Mouse (Mus musculus) spleen, adult 2 months (tissue): ENCODE measurements around the gene Gpr137. TPM values are rescaled to one million over a fixed set of nuclear protein-coding genes. Genes with fewer than 3 reads are reported as not detected.

ENCODE experiments used
- DNase-seq, 2 experiments: peaks; one replicate each; pipeline versions ENCODE4 v3.0.0 to v3.0.0-alpha.2; 2012 to 2021; ENCODE audit warnings: low spot score in 2 of 2, low read depth in 1 of 2
- H3K27ac ChIP-seq: fragments of 200-500 bp; 2 replicates; pipeline ENCODE4 v1.5.1; 2012; ENCODE audit warnings: low read length, inconsistent platforms; ENCODE audit not compliant: insufficient read depth
- H3K27me3 ChIP-seq: fragments of 200-500 bp; 2 replicates; pipeline ENCODE4 v1.6.1; 2012; ENCODE audit warnings: mild to moderate bottlenecking, moderate library complexity, low read length, inconsistent platforms; ENCODE audit not compliant: control insufficient read depth, insufficient read depth
- H3K36me3 ChIP-seq: fragments of 200-500 bp; 2 replicates; pipeline ENCODE4 v1.6.1; 2012; ENCODE audit warnings: mild to moderate bottlenecking, low read length, inconsistent platforms; ENCODE audit not compliant: control insufficient read depth, insufficient read depth
- H3K4me1 ChIP-seq: fragments of 200-500 bp; 2 replicates; pipeline ENCODE4 v1.6.1; 2011; ENCODE audit warnings: inconsistent platforms; ENCODE audit not compliant: control insufficient read depth, insufficient read depth, insufficient read length
- H3K4me3 ChIP-seq: fragments of 200-500 bp; 2 replicates; pipeline ENCODE4 v1.5.1; 2011; ENCODE audit warnings: mild to moderate bottlenecking, inconsistent platforms; ENCODE audit not compliant: insufficient read depth, insufficient read length; ENCODE audit errors: extremely low read depth
- CTCF ChIP-seq: fragments of 200-500 bp; IDR thresholded peaks from 2 replicates; pipeline ENCODE4 v1.5.1; 2011; ENCODE audit warnings: mild to moderate bottlenecking, inconsistent platforms; ENCODE audit not compliant: insufficient read depth, insufficient read length, insufficient replicate concordance; ENCODE audit errors: extremely low read depth
- POLR2A ChIP-seq: fragments of 200-500 bp; IDR thresholded peaks from 2 replicates; pipeline ENCODE4 v1.6.1; 2011; ENCODE audit warnings: low read depth, low read length, inconsistent platforms
- WGBS: fragments of 180-500 bp; shearing (Covaris S2); methylation state at CpG from one replicate; pipeline ENCODE4 v1.1.7; 2018; 5-methylcytosine and 5-hydroxymethylcytosine counted together
- polyA plus RNA-seq: library from polyadenylated mRNA; depleted of rRNA; stranded (reverse); fragments of >200 nt; gene quantifications from 2 replicates; pipeline ENCODE4 v1.2.3, GENCODE M21; 2012

Gpr137 gene
- polyA plus RNA-seq, 1 experiment = 54.6 TPM

- no peak overlapping the region for H3K4me3 ChIP-seq
- no peak for DNase-seq
- 85% methylated on average over 7 of the region's 7 CpGs for WGBS
- H3K4me1 ChIP-seq = peaks cover 11% of the 10 kb centered on the region; the same call in 1 of the 2 replicates
- no peaks in the 10 kb centered on the region for H3K27me3 ChIP-seq
- peaks cover 7% of the 10 kb centered on the region for H3K36me3 ChIP-seq
- no peak overlapping the region for H3K27ac ChIP-seq
- TF ChIP-seq CTCF = no peak
- TF ChIP-seq POLR2A = no peak
Observed at GRCm38 (mm10) chr19:6955424-6955823, 13.1 kb upstream of the Gpr137 start.

GRCm38 (mm10) chr19:6954046-6954445 is 11.8 kb upstream of the Gpr137 start:
- 69% methylated on average over 9 of the region's 9 CpGs for WGBS
- no peak overlapping the region for H3K27ac ChIP-seq
- no peak for TF ChIP-seq CTCF
- no peak for TF ChIP-seq POLR2A
- peaks cover 5% of the 10 kb centered on the region for H3K36me3 ChIP-seq
- no peaks in the 10 kb centered on the region for H3K27me3 ChIP-seq
- H3K4me3 ChIP-seq = no peak overlapping the region
- H3K4me1 ChIP-seq = peaks cover 11% of the 10 kb centered on the region; the same call in 1 of the 2 replicates
- DNase-seq = peak in 1 of 2 experiments; percentile 29

GRCm38 (mm10) chr19:6952712-6953037 is 10.4 kb upstream of the Gpr137 start:
- Histone ChIP-seq H3K36me3 (peaks cover 3% of the 10 kb centered on the region; the same call in 1 of the 2 replicates), H3K4me1 (peaks cover 11% of the 10 kb centered on the region; the same call in 1 of the 2 replicates), H3K27ac (peak overlapping the region; percentile 77), H3K27me3 (no peaks in the 10 kb centered on the region), H3K4me3 (peak overlapping the region; percentile 86; the same call in 1 of the 2 replicates)
- DNase-seq = no peak
- TF ChIP-seq CTCF (no peak), POLR2A (no peak)
- WGBS = 26% methylated on average over 3 of the region's 3 CpGs

- TF ChIP-seq CTCF = no peak
- TF ChIP-seq POLR2A = no peak
- H3K4me3 ChIP-seq = peak overlapping the region; percentile 86
- H3K27ac ChIP-seq = peak overlapping the region; percentile 77
- DNase-seq = peak in 1 of 2 experiments; percentile 46
- WGBS = 7% methylated on average over 31 of the region's 31 CpGs
- no peaks in the 10 kb centered on the region for H3K27me3 ChIP-seq
- H3K36me3 ChIP-seq = peaks cover 3% of the 10 kb centered on the region; the same call in 1 of the 2 replicates
- peaks cover 11% of the 10 kb centered on the region; the same call in 1 of the 2 replicates for H3K4me1 ChIP-seq
Observed at GRCm38 (mm10) chr19:6951994-6952711, 9.9 kb upstream of the Gpr137 start.

- Histone ChIP-seq H3K4me3 (peak overlapping the region; percentile 86), H3K36me3 (peaks cover 3% of the 10 kb centered on the region; the same call in 1 of the 2 replicates), H3K4me1 (peaks cover 11% of the 10 kb centered on the region; the same call in 1 of the 2 replicates), H3K27ac (peak overlapping the region; percentile 77), H3K27me3 (no peaks in the 10 kb centered on the region)
- peak in 1 of 2 experiments; percentile 77 for DNase-seq
- under 1% methylated on average over 35 of the region's 35 CpGs for WGBS
- TF ChIP-seq POLR2A = peak; percentile 16; the same call in 1 of the 2 replicates
- TF ChIP-seq CTCF = no peak
Observed at GRCm38 (mm10) chr19:6951381-6951968, 9.2 kb upstream of the Gpr137 start.

GRCm38 (mm10) chr19:6950613-6951153 is 8.4 kb upstream of the Gpr137 start:
- Histone ChIP-seq H3K27ac (peak overlapping the region; percentile 77), H3K27me3 (no peaks in the 10 kb centered on the region), H3K4me3 (peak overlapping the region; percentile 86), H3K4me1 (peaks cover 11% of the 10 kb centered on the region; the same call in 1 of the 2 replicates), H3K36me3 (peaks cover 1% of the 10 kb centered on the region; the same call in 1 of the 2 replicates)
- WGBS = 1% methylated on average over 28 of the region's 28 CpGs
- DNase-seq = no peak
- TF ChIP-seq CTCF (no peak), POLR2A (no peak; the same call in 1 of the 2 replicates)
